Mouse (Mus musculus): ENCODE measurements around the gene Ddx20. TPM values are rescaled to one million over a fixed set of nuclear protein-coding genes. Genes with fewer than 3 reads are reported as not detected.

Ddx20 gene
- polyA plus RNA-seq, 1 experiment from 2014 or later: 43.3 TPM

DNA sequence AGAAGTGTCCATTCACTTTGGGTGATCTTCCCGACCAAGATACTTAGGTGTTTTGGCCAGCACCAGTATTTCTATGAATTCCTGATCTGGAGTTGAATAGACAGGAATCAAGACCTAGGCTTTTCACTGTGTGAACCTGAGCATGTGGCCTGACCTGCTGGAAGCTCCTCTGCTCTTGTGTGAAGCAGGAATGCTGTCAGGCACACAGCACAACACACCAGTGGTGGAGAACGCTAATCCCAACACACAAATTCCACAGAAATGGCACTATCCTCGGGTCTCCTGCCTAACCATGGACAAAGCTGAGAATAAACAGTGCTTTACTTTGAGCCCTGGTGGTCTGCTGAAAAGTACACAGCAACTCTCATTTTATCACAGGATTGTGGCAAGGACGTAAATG is 33.1 kb upstream of the Ddx20 start:
- H3K36me3 ChIP-seq (ENCODE audit: control insufficient read depth, insufficient read depth, low read length): no peaks in the 10 kb centered on the region
- 83% methylated on average over 4 of the region's 4 CpGs for WGBS
- H3K4me1 ChIP-seq (ENCODE audit: control insufficient read depth, insufficient read depth, low read length): peaks cover 5% of the 10 kb centered on the region; the same call in 1 of the 2 replicates
- DNase-seq (ENCODE audit: low spot score) (no peak), ATAC-seq (ENCODE audit: insufficient read depth, low FRiP score, low TSS enrichment) (no peak)
- no peaks in the 10 kb centered on the region for H3K27me3 ChIP-seq (ENCODE audit: control insufficient read depth, insufficient read depth, low read length)
- H3K27ac ChIP-seq (ENCODE audit: low read depth, low read length): no peak overlapping the region
- H3K9me3 ChIP-seq (ENCODE audit: control insufficient read depth, low read length): no peaks in the 10 kb centered on the region
- H3K4me2 ChIP-seq (ENCODE audit: low read depth): no peak overlapping the region
- no peak overlapping the region for H3K9ac ChIP-seq (ENCODE audit: low read length)
- no peak overlapping the region for H3K4me3 ChIP-seq (ENCODE audit: low read depth, low read length)

- DNase-seq (ENCODE audit: low spot score) (no peak), ATAC-seq (ENCODE audit: insufficient read depth, low FRiP score, low TSS enrichment) (no peak)
- Histone ChIP-seq H3K4me3 (ENCODE audit: low read depth, low read length) (no peak overlapping the region), H3K27ac (ENCODE audit: low read depth, low read length) (no peak overlapping the region), H3K36me3 (ENCODE audit: control insufficient read depth, insufficient read depth, low read length) (no peaks in the 10 kb centered on the region), H3K4me2 (ENCODE audit: low read depth) (no peak overlapping the region), H3K27me3 (ENCODE audit: control insufficient read depth, insufficient read depth, low read length) (no peaks in the 10 kb centered on the region), H3K9ac (ENCODE audit: low read length) (no peak overlapping the region), H3K4me1 (ENCODE audit: control insufficient read depth, insufficient read depth, low read length) (peaks cover 5% of the 10 kb centered on the region), H3K9me3 (ENCODE audit: control insufficient read depth, low read length) (no peaks in the 10 kb centered on the region)
- 88% methylated on average over 4 of the region's 4 CpGs for WGBS
Observed at GRCm38 (mm10) chr3:105719979-105720378, 32.6 kb upstream of the Ddx20 start.

DNA sequence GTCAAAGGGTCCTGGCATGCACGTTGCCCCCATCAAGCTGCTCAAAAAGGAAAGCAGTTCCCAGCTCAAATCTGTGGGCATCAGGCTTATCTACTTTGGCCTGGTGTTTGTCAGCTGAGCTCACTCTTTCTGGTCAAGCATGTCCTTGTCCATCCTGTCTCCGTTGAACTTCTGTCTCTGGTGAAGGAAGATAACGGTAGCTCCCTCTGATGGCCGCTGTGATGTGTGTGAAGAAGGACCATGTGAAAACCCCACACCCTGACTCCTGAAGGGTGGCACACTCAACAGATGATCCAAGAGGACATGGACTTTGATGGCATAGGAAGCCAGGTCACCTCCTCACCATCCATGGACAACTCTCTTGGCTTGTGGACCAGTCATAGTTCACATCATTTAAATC is 31.4 kb upstream of the Ddx20 start:
- H3K9me3 ChIP-seq (ENCODE audit: control insufficient read depth, low read length): no peaks in the 10 kb centered on the region
- no peak for DNase-seq (ENCODE audit: low spot score)
- ATAC-seq (ENCODE audit: insufficient read depth, low FRiP score, low TSS enrichment): no peak
- peaks cover 9% of the 10 kb centered on the region for H3K4me1 ChIP-seq (ENCODE audit: control insufficient read depth, insufficient read depth, low read length)
- no peaks in the 10 kb centered on the region for H3K27me3 ChIP-seq (ENCODE audit: control insufficient read depth, insufficient read depth, low read length)
- H3K9ac ChIP-seq (ENCODE audit: low read length): no peak overlapping the region
- no peak overlapping the region for H3K27ac ChIP-seq (ENCODE audit: low read depth, low read length)
- 54% methylated on average over 4 of the region's 4 CpGs for WGBS
- no peak overlapping the region for H3K4me2 ChIP-seq (ENCODE audit: low read depth)
- H3K36me3 ChIP-seq (ENCODE audit: control insufficient read depth, insufficient read depth, low read length): no peaks in the 10 kb centered on the region
- no peak overlapping the region for H3K4me3 ChIP-seq (ENCODE audit: low read depth, low read length)

DNA sequence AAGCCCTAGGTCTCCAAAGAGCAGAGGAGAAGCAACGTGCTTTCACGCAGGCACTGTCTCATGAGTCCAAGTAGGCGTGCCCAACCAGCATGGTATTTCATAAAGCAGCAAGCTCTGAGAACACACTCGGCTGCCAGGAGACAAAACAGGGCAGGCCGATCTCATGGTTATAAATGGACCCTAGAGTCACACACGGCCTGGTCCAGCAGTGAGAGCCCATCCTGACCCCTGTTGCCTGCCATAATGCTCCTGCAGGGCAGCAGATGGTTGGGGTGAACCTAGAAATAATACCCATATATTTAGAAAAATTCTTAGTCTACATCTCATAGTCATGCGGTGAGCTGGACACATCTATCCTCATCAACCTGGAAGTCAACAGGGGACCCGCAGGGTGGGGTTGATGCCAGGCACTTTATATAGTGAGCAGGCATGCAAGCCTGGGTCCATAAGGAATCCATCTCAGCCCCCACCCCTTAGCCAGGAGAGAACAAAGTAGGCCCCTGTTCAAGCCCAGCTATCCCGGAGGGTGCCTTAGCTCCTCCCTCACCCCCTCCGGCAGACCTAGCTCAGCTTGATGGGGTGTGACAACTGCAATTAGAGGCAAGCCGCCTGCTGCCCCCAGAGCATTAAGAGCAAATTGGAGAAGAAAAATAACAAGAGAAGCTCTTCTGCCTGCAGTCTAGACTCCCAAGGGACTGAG is 30.6 kb upstream of the Ddx20 start:
- ATAC-seq (ENCODE audit: insufficient read depth, low FRiP score, low TSS enrichment): peak; percentile 57
- no peaks in the 10 kb centered on the region for H3K9me3 ChIP-seq (ENCODE audit: control insufficient read depth, low read length)
- no peak overlapping the region for H3K4me2 ChIP-seq (ENCODE audit: low read depth)
- 45% methylated on average over 11 of the region's 11 CpGs for WGBS
- H3K4me1 ChIP-seq (ENCODE audit: control insufficient read depth, insufficient read depth, low read length): peaks cover 9% of the 10 kb centered on the region
- H3K9ac ChIP-seq (ENCODE audit: low read length): no peak overlapping the region
- no peak overlapping the region for H3K27ac ChIP-seq (ENCODE audit: low read depth, low read length)
- no peak overlapping the region for H3K4me3 ChIP-seq (ENCODE audit: low read depth, low read length)
- no peaks in the 10 kb centered on the region for H3K27me3 ChIP-seq (ENCODE audit: control insufficient read depth, insufficient read depth, low read length)
- peak; percentile 52 for DNase-seq (ENCODE audit: low spot score)
- H3K36me3 ChIP-seq (ENCODE audit: control insufficient read depth, insufficient read depth, low read length): no peaks in the 10 kb centered on the region

DNA sequence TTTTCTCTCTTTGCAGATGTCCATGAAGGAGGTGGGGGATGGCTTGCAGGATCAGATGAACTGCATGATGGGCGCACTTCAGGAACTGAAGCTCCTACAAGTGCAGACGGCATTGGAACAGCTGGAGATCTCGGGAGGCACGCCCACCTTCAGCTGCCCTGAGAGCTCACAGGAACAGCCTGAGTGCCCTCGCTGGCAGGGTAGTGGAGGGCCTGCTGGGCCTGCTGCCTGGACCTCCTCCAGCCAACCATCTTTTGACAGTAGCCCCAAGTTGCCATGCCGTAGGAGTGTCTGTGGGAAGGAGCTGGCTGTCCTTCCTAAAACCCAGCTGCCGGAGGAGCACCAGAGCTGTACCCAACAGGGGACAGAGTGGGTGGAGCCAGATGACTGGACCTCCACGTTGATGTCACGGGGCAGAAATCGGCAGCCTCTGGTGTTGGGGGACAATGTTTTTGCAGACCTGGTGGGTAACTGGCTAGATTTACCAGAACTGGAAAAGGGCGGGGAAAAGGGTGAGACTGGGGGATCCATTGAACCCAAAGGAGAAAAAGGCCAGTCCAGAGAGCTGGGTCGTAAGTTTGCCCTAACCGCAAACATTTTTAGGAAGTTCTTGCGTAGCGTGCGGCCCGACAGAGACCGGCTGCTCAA is 29.1 kb upstream of the Ddx20 start:
- Histone ChIP-seq H3K36me3 (ENCODE audit: control insufficient read depth, insufficient read depth, low read length) (no peaks in the 10 kb centered on the region), H3K4me2 (ENCODE audit: low read depth) (no peak overlapping the region), H3K9me3 (ENCODE audit: control insufficient read depth, low read length) (no peaks in the 10 kb centered on the region), H3K27me3 (ENCODE audit: control insufficient read depth, insufficient read depth, low read length) (no peaks in the 10 kb centered on the region), H3K27ac (ENCODE audit: low read depth, low read length) (no peak overlapping the region), H3K4me1 (ENCODE audit: control insufficient read depth, insufficient read depth, low read length) (peaks cover 9% of the 10 kb centered on the region), H3K9ac (ENCODE audit: low read length) (no peak overlapping the region), H3K4me3 (ENCODE audit: low read depth, low read length) (no peak overlapping the region)
- ATAC-seq (ENCODE audit: insufficient read depth, low FRiP score, low TSS enrichment) (no peak), DNase-seq (ENCODE audit: low spot score) (no peak)
- 60% methylated on average over 18 of the region's 18 CpGs for WGBS

GRCm38 (mm10) chr3:105714820-105715167 is 27.4 kb upstream of the Ddx20 start:
- no peaks in the 10 kb centered on the region for H3K27me3 ChIP-seq (ENCODE audit: control insufficient read depth, insufficient read depth, low read length)
- H3K9ac ChIP-seq (ENCODE audit: low read length): no peak overlapping the region
- no peak overlapping the region for H3K4me3 ChIP-seq (ENCODE audit: low read depth, low read length)
- H3K4me1 ChIP-seq (ENCODE audit: control insufficient read depth, insufficient read depth, low read length): peaks cover 9% of the 10 kb centered on the region
- no peak overlapping the region for H3K4me2 ChIP-seq (ENCODE audit: low read depth)
- H3K9me3 ChIP-seq (ENCODE audit: control insufficient read depth, low read length): no peaks in the 10 kb centered on the region
- no peak overlapping the region for H3K27ac ChIP-seq (ENCODE audit: low read depth, low read length)
- no peak for ATAC-seq (ENCODE audit: insufficient read depth, low FRiP score, low TSS enrichment)
- no peak for DNase-seq (ENCODE audit: low spot score)
- H3K36me3 ChIP-seq (ENCODE audit: control insufficient read depth, insufficient read depth, low read length): no peaks in the 10 kb centered on the region

- no peaks in the 10 kb centered on the region for H3K9me3 ChIP-seq (ENCODE audit: control insufficient read depth, low read length)
- H3K4me3 ChIP-seq (ENCODE audit: low read depth, low read length): no peak overlapping the region
- H3K9ac ChIP-seq (ENCODE audit: low read length): no peak overlapping the region; the same call in 1 of the 2 replicates
- H3K4me2 ChIP-seq (ENCODE audit: low read depth): no peak overlapping the region
- peaks cover 9% of the 10 kb centered on the region for H3K4me1 ChIP-seq (ENCODE audit: control insufficient read depth, insufficient read depth, low read length)
- ATAC-seq (ENCODE audit: insufficient read depth, low FRiP score, low TSS enrichment) (0 out of 2 replicates have a peak, but pooled peaks have one; percentile 5), DNase-seq (ENCODE audit: low spot score) (peak; percentile 43)
- H3K27me3 ChIP-seq (ENCODE audit: control insufficient read depth, insufficient read depth, low read length): no peaks in the 10 kb centered on the region
- 21% methylated on average over 8 of the region's 8 CpGs for WGBS
- no peaks in the 10 kb centered on the region for H3K36me3 ChIP-seq (ENCODE audit: control insufficient read depth, insufficient read depth, low read length)
- peak overlapping the region; percentile 42; the same call in 1 of the 2 replicates for H3K27ac ChIP-seq (ENCODE audit: low read depth, low read length)
Observed at GRCm38 (mm10) chr3:105714091-105714819, 26.9 kb upstream of the Ddx20 start.

DNA sequence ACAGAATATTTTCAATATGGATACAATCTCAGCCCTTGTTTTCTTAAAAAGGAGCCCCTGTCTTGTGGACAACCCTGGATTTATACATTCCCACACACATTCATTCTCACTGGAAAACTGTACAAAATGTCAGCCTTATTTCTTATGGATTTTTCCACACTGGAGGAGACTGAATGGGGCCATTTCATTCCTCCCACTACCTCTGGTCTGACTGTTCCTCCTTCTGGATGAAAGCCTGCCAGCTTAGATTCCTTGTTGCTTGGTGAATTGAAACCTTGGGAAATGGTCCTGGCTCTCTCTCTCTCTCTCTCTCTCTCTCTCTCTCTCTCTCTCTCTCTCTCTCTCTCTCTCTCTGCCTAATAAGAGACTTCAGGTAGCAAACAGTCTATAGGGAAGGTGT is 25.5 kb upstream of the Ddx20 start:
- Histone ChIP-seq H3K27ac (ENCODE audit: low read depth, low read length) (no peak overlapping the region), H3K27me3 (ENCODE audit: control insufficient read depth, insufficient read depth, low read length) (no peaks in the 10 kb centered on the region), H3K36me3 (ENCODE audit: control insufficient read depth, insufficient read depth, low read length) (no peaks in the 10 kb centered on the region), H3K9me3 (ENCODE audit: control insufficient read depth, low read length) (no peaks in the 10 kb centered on the region), H3K4me3 (ENCODE audit: low read depth, low read length) (no peak overlapping the region), H3K9ac (ENCODE audit: low read length) (no peak overlapping the region), H3K4me1 (ENCODE audit: control insufficient read depth, insufficient read depth, low read length) (peaks cover 5% of the 10 kb centered on the region), H3K4me2 (ENCODE audit: low read depth) (no peak overlapping the region)
- DNase-seq (ENCODE audit: low spot score) (no peak), ATAC-seq (ENCODE audit: insufficient read depth, low FRiP score, low TSS enrichment) (no peak)

All from neural tube, embryonic 11.5 days (tissue).